Mouse (Mus musculus) thymus, adult 18-20 months (tissue): ENCODE results near the gene Utp3.
A peak's percentile ranks its signal among the peaks of the same experiment; 100 is the strongest.
"Not testable (repeated sequence)": the region's sequence is repeated elsewhere in the genome, so short reads cannot be mapped to it uniquely, and the experiment has no call there.

ENCODE experiments used
- DNase-seq, 2 experiments: peaks; one replicate each; pipeline ENCODE4 v3.0.0; 2022; ENCODE audit warnings: mixed read lengths in 2 of 2

The Utp3 gene

DNA sequence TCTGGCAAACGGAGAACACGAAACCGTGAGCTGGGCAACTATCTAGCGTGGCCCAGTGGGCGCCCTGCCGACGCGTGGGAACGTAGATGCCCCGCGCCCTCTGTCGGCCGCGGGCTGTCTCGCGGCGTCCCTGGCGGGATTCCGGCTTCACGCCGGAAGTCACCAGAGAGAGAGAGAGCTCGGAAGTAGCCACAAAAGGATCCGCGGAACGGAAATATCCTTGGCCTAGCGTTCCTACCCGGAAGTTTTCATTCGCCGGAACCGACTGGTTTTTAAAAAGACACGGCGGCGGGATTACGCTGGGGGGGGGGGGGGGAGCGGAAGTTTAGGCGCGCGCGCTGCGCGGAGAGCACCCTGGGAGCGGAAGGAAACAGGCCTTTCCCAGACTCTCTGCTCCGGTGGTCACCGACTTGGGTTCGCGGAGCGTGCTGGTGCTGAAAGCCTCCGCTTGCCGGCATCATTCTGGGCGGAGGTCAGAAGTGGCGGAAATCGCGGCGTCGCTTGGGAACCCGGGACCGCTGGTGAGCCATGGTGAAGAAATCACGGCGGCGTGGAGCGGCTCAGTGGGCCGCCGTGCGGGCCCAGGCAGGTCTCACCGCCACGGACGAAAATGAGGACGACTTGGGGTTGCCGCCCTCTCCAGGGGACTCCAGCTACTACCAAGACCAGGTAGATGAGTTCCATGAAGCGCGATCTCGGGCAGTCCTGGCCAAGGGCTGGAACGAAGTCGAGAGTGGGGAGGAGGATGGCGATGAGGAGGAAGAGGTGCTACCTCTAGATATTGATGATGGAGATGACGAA is at the start of gene Utp3:
Utp3 (plus strand) TSS at position 377 of the 801 bp plus-strand sequence.
- DNase-seq, result peak; percentile 84 to 90

- no peak for DNase-seq
These were observed 45.7 kb upstream of the Utp3 start for GRCm38 (mm10) chr5:88508555-88508954.

GRCm38 (mm10) chr5:88508990-88509389 is 45.3 kb upstream of the Utp3 start:
- DNase-seq, result no peak

DNA sequence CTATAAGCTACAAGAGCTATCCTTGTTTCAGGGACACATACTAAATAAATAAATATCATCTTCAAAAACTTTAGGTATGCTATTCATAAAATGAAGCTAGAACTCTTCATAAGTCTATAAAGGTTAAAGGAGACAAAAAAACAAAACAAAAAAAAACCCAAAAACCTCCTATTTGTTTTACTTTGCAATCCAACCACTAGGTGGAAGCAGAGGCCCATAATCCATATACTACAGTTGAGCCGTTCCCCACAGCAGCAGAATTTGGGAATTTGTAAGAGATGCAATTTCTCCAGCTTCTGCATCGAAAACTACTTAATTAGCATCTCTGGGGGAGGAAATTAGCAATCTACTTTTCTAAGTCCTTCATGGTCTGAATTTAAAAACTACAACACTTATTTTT is 35.0 kb upstream of the Utp3 start:
- no peak for DNase-seq

GRCm38 (mm10) chr5:88527657-88528056 is 26.6 kb upstream of the Utp3 start, which contains the start of gene Jchain:
Gene Jchain (minus strand): TSS chr5:88527891.
- no peak for DNase-seq

GRCm38 (mm10) chr5:88530908-88531307 is 23.4 kb upstream of the Utp3 start:
- no peak for DNase-seq

DNA sequence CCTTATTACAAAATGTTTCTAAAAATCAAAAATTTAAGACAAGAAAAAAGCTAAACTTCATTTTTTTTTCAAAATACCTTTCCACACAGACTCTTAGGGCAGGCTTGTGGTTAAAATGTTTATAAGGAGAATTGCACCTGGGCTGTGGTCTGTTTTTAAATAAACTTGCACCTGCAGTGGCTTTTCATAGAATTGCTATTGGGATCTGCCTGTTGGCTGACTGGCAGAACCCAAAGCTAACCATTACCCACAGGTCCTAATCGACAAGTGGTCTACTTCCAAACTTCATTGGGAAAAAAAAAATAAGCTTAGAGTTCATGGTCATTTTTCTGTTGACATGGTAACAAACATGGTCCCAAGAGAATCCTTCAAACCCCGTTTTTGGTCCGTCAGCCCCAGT is 19.6 kb upstream of the Utp3 start:
- peak in 1 of 2 experiments; percentile 32 for DNase-seq

DNA sequence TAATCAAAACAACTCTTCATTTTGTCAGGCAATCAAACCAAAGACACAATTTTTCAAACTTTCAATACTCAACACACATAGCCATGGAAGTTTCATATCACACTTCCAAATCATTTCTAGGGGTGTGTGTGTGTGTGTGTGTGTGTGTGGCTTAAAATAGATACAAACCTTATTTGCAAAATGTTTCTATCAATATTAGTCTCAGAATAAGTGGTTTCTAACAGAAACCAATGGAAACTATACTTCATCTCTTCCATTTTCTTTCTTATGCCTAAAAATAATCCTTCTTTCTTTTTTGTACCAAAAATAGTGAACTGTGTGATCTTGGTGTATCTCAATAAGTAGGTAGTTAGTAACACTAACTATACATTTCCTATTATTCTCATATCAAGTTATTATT is 13.4 kb upstream of the Utp3 start:
- DNase-seq, result no peak

DNA sequence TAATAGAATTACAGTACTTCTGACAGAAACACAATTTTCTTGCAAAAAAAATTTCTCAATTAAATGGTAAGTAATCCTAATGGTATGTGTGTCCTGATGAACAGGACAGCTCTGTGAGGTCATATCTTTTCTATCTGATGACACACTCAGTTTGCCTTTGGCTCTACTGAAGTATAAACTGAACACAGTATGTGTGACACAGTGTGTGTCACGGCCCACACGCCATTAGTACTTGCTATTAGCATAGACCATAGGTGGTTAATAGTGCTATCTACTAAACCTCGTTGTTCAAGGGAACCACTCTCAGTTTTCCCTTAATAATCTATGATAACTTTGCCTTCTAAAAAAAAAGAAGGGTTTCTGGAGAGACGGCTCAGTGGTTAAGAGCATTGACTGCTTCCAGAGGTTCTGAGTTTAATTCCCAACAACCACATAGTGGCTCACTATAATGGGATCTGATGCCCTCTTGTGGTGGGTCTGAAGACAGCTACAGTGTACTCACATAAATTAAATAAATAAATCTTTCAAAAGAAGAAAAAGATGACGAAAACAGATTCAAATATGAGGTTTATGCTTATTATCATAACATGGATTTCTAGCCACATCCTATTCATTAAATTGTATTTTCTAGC is 11.5 kb upstream of the Utp3 start:
- no peak for DNase-seq

- not testable (repeated sequence) for DNase-seq
These were observed 9.9 kb upstream of the Utp3 start for GRCm38 (mm10) chr5:88544411-88544810.

DNA sequence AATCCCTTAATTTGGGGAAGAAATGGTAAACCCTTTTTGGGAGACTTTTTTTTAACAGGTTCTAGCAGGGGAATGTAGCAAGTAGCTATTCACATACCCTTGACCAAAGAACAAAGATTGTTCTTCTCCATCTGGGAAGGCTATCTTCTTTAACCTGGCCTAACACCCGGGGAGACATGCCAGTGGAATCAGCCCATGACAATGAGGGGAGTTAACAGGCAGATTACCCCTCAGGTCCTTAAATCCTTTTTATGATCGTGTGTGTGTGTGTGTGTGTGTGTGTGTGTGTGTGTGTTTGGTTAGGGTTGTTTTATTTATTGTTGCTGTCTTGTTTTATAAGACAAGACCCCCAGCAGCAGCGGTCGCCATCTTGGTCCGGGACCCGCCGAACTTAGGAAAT is 8.7 kb upstream of the Utp3 start:
- no peak for DNase-seq

DNA sequence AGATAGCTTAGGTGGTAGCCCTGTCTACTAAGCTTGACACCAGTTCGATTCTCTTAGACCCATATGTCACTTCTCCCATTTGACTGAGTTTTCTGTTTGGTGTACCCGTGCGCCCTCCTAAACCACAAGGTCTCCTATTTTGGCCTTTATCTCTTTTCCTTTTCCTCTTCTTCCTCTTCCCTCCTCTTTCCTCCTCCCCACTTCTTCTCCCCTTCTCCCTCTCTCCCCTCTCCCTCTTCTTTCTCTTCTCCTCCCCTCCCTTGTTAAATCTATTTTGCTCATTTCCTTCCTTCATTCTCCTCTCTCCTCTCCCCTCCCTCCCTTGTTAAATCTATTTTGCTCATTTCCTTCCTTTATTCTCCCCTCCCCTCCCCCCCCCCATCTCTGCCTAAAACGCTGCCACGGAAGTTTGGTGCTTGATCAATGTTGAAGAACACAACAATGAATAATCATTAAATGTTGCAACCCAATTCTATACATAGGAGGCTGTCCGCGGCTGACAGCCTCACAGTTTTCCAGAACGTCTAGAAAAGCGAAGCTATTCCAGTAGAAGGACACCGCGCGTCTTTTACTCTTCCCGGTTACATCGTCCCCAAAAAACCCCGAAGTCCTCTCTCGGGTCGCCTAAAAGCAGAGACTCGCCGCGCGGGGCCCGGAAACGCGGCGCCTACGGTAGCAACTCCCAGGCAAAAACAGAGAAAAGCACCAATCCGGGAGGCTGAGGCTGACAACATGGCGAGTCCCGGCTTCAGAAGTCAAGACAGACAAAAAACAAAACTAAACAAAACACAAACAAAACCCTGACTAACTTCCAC is 784 bp upstream of the Utp3 start:
- DNase-seq, result no peak

- no peak for DNase-seq
These were observed 4.7 kb downstream of the Utp3 start for GRCm38 (mm10) chr5:88558991-88559390.

- DNase-seq, result no peak
These were observed 7.0 kb downstream of the Utp3 start for GRCm38 (mm10) chr5:88561080-88561814.

DNA sequence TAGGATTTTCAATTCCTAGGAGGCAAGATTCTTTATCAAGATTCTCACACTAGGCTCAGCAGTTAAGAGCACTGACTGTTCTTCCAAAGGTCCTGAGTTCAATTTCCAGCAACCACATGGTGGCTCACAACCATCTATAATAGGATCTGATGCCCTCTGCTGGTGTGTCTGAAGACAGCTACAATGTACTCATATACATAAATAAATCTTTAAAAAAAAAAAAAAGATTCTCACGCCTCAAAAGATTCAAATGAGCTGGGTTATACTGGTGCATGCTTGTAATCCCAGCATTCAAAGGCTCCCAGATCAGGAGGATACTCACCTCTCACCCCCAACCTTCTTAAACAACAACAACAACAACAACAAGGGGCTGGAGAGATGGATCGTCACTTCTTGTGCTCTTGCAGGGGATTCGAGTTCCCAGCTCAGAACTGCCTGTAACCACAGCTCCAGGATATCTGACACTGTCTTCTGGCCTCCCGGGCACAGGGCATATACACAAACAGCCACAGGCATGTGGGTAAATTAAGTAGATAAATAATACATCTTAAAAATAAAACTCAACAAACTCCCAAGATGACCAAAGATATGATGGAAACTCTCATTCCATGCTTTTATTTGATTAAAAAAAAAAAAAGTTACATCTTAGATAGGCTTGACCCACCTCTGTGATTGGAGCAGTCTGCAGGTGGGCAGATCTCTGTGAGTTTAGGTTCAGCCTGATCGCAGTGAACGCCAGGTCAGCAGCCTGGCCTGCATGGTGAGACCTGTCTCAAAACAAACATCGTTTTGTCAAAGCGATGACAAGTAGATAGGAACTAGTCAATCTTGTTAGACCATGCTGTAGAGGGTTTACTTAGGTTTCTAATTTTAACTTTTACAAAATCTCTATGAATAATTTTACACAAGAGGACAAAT is 8.9 kb downstream of the Utp3 start:
- no peak for DNase-seq

DNA sequence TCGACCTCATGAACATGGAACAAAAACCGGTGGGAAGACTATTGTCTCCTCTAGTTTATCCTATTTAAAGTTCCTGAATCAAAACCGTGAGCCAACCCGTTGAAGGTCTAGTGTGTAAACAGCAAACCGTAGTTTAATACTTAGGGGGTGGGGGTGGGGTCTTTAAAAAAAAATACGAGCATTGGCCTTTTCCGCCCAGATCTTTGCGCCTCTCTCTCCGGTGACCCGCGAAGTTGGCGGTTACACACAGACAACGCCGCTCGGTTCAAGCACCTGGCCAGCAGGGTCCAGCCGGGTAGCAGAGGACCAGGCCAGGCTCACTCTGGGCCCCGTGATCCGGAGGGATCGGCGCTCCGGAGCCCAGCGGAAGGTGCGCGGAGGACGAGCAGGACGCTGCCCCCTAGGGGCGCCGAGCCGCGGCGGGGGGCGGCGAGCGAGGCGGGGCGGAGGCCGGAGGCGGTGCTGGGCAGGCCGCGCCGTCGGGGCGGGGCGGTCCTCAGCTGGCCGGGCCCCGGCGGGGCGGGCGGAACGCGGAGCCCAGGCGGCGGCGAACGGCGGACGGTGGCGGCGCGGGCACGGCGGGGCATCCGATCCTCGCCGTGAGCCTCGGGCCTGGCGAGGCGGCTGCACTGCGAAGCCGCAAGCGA is 10.4 kb downstream of the Utp3 start, which contains the start of gene Rufy3:
Rufy3 (plus strand) TSS at position 540 of the 647 bp plus-strand sequence.
- DNase-seq, result peak; percentile 70

- DNase-seq, result peak; percentile 34 to 36
These were observed 11.1 kb downstream of the Utp3 start for GRCm38 (mm10) chr5:88565148-88566033.

DNA sequence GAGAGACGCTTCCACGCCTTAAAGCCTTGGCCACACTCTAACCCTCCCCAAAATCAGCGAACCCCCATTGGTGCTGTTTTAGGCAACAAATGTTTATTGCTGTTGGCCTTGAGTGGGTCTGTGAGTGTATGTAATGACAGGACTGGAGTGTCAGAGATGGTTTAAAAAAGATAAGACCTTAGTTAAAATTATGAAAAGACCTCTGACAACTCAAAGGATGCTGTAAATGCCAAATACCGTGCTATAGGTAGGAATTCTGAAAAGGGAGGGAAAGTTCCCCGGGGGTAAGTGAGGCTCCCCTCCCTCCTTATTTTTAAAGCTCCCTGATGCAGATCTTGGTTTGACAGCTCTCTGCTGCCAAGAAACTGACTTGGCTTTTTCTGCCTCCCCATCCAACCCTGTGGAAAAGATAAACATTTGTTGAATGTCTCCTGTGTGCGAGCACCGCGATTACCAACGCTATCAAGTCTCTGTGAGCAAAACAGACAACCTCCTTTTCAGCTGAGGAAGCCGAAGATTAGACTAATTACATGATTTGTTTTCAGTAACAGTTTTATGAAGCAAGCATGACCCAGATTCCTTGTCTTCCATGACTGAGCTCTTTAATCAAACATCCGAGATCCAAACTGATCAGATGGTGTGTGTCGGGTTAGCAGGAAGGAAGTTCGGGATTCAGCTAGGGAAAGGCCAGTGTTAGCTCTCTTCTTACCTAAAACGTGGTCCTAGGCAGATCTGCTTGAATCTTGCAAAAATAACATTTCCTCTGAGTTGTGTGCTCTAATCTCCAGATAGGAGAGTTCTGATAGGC is 12.0 kb downstream of the Utp3 start:
- no peak for DNase-seq

GRCm38 (mm10) chr5:88569541-88569940 is 15.3 kb downstream of the Utp3 start:
- no peak for DNase-seq
